Mouse (Mus musculus) CH12.LX (cell line): ENCODE data around the gene Sh3rf3.

ENCODE experiments used
- CTCF ChIP-seq, 2 experiments: IDR thresholded peaks in 1 of 2; conservative IDR thresholded peaks in 1 of 2; 2 replicates each; pipeline ENCODE4 v1.5.1; 2011 to 2012; ENCODE audit warnings: low read depth in 2 of 2, low read length in 2 of 2, improper control_type of control experiment in 1 of 2, inconsistent platforms in 1 of 2, mild to moderate bottlenecking in 1 of 2, moderate library complexity in 1 of 2
- MAX ChIP-seq: IDR thresholded peaks from 2 replicates; pipeline ENCODE4 v1.6.1; 2011; ENCODE audit warnings: low read length, improper control_type of control experiment
- MYC ChIP-seq: IDR thresholded peaks from 2 replicates; pipeline ENCODE4 v1.6.1; 2011; ENCODE audit warnings: low read depth, mild to moderate bottlenecking, improper control_type of control experiment, low read length
- ZKSCAN1 ChIP-seq: IDR thresholded peaks from 2 replicates; pipeline ENCODE4 v1.6.1; 2012; ENCODE audit warnings: low read depth, inconsistent platforms, low read length, improper control_type of control experiment, borderline replicate concordance
- ZMIZ1 ChIP-seq: IDR thresholded peaks from 2 replicates; pipeline ENCODE4 v1.6.1; 2012; ENCODE audit warnings: low read depth, mild to moderate bottlenecking, inconsistent platforms, low read length, improper control_type of control experiment

GRCm38 (mm10) chr10:58968236-58968635 is 155.1 kb downstream of the Sh3rf3 start:
- TF ChIP-seq MAX: no peak
- TF ChIP-seq CTCF (conservative IDR thresholded peaks at IDR 0.05 in 1 of 2, IDR thresholded peaks at IDR 0.05 in 1 of 2; ENCODE audit: low read depth in 2 of 2, low read length in 2 of 2): no peak
- TF ChIP-seq ZKSCAN1: no peak
- no peak for TF ChIP-seq ZMIZ1
- no peak for TF ChIP-seq MYC
